Mouse (Mus musculus) intestine, postnatal 0 days (tissue): ENCODE results near the gene Ropn1l. TPM values are rescaled to one million over a fixed set of nuclear protein-coding genes. Genes with fewer than 3 reads are reported as not detected.

Source experiments
- ATAC-seq: fragments of 200-750 bp; cut with Nextera tagmentation; 2 replicates; pipeline ENCODE4 v1.8.0; 2017; ENCODE audit warnings: mild to moderate bottlenecking, moderate TSS enrichment, moderate library complexity
- H3K27ac ChIP-seq: fragments of 300-500 bp; sonication (generic); 2 replicates; pipeline ENCODE4 v1.5.1; 2014; ENCODE audit warnings: mild to moderate bottlenecking, low read depth, low read length, moderate library complexity
- H3K27me3 ChIP-seq: fragments of 300-500 bp; sonication (generic); replicated peaks from 2 replicates; pipeline ENCODE4 v1.6.1; 2014; ENCODE audit warnings: low read length, mixed read lengths; ENCODE audit not compliant: control insufficient read depth, insufficient read depth
- H3K36me3 ChIP-seq: fragments of 300-500 bp; sonication (generic); 2 replicates; pipeline ENCODE4 v1.6.1; 2014; ENCODE audit warnings: mild to moderate bottlenecking, moderate library complexity; ENCODE audit not compliant: control insufficient read depth, insufficient read depth
- H3K4me1 ChIP-seq: fragments of 300-500 bp; sonication (generic); replicated peaks from 2 replicates; pipeline ENCODE4 v1.6.1; 2014; ENCODE audit warnings: antibody characterized with exemption, low read length, mixed read lengths; ENCODE audit not compliant: control insufficient read depth, insufficient read depth
- H3K4me2 ChIP-seq: fragments of 300-500 bp; sonication (generic); replicated peaks from 2 replicates; pipeline ENCODE4 v1.6.1; 2014; ENCODE audit warnings: low read depth, mild to moderate bottlenecking, moderate library complexity
- H3K4me3 ChIP-seq: fragments of 300-500 bp; sonication (generic); 2 replicates; pipeline ENCODE4 v1.5.1; 2014; ENCODE audit warnings: low read depth, low read length
- H3K9ac ChIP-seq: fragments of 300-500 bp; sonication (generic); 2 replicates; pipeline ENCODE4 v1.6.1; 2014; ENCODE audit warnings: mild to moderate bottlenecking, low read depth, low read length
- H3K9me3 ChIP-seq: fragments of 300-500 bp; sonication (generic); 2 replicates; pipeline ENCODE4 v1.6.1; 2016; ENCODE audit warnings: mixed run types; ENCODE audit not compliant: control insufficient read depth
- CTCF ChIP-seq: sonication (generic); IDR thresholded peaks from 2 replicates; pipeline ENCODE4 v1.5.1; 2016; ENCODE audit warnings: low read depth, mild to moderate bottlenecking, control low read depth, antibody characterized with exemption, moderate library complexity
- WGBS: fragments of 180-500 bp; shearing (Covaris S2); extraction: QIAGEN DNeasy Blood & Tissue Kit; methylation state at CpG from one replicate; pipeline ENCODE4 v1.1.7; 2014; 5-methylcytosine and 5-hydroxymethylcytosine counted together
- polyA plus RNA-seq: library from polyadenylated mRNA; unstranded; fragments of >200 nt; fragmentation: Nextera tagmentation; extraction: Ambion mirVana; gene quantifications from 2 replicates; pipeline ENCODE4 v1.2.1, GENCODE M21; 2015

The Ropn1l gene
- polyA plus RNA-seq, 1 experiment from 2014 or later, result 0.69 TPM

DNA sequence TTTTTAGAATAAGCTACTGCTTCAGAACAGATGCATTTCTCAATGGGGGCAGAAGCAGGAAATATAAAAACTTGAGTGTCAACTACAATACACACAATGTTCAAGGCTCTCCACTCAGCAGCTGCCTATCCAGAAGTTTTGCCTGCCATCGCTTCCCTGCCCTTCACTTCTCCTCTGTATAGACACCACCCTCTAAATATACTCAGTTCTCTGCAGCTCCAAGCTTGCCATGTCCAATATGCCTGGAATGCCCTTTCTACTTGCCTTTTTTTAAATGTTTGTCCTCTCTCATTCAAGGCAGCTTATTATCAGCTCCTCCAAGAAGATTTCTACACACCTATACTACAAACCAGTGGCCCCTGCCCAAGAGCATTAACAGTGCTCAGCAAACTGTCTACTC, 23.1 kb upstream of the Ropn1l start:
- Histone ChIP-seq H3K36me3 (peaks cover 50% of the 10 kb centered on the region), H3K9ac (no peak overlapping the region), H3K27me3 (no peaks in the 10 kb centered on the region), H3K4me1 (no peaks in the 10 kb centered on the region), H3K27ac (no peak overlapping the region), H3K4me2 (no peak overlapping the region), H3K4me3 (no peak overlapping the region), H3K9me3 (no peaks in the 10 kb centered on the region)
- ATAC-seq, result no peak
- TF ChIP-seq CTCF, result no peak
- 84% methylated on average over 1 of the region's 1 CpGs for WGBS

DNA sequence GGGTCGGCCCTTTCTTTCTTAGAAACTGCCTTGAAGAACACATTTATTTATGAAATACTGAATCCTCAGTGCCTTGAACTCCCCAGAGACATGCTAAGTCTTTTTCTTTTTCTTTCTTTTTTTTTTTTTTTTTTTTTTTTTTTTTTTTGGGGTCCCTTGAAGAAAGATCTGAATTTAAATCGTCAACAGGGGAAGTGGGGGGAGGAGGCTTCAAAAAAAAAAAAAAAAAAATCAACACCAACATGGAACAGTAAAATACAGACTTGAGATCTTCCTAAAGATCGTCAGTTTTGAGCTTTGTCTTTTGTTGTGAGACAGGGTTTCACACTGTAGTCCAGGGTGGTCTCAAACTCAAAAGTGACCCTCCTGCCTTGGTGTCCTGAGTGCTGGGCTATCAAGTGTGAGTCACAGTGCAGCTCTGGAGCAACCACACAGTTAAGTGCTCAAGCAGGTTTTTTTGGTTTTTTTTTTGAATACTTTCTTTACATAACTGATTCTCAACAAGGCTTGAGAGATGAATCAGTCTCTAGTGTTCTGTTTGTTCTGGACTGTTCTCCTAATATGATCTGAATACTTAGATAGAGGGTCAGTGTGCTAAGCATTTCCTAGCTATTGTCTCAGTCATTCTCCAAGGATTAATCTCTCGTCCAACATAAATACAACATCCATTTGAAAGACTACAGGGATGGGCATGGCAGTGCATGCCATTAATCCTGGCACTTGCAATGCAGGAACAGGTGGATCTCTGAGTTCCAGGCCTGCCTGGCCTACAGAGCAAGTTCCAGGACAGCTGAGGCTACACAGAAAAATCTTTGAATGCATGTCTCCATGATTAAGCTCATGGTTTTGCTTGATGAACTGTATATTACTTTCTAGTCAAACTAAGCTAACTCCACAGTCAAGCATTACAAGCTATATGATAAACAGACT, 19.4 kb upstream of the Ropn1l start:
- no peak for TF ChIP-seq CTCF
- no peak overlapping the region for H3K9ac ChIP-seq
- H3K9me3 ChIP-seq, result no peaks in the 10 kb centered on the region
- H3K27me3 ChIP-seq, result no peaks in the 10 kb centered on the region
- no peak overlapping the region for H3K4me2 ChIP-seq
- 69% methylated on average over 4 of the region's 4 CpGs for WGBS
- peaks cover 35% of the 10 kb centered on the region for H3K36me3 ChIP-seq
- no peak overlapping the region for H3K4me3 ChIP-seq
- no peaks in the 10 kb centered on the region for H3K4me1 ChIP-seq
- ATAC-seq, result no peak
- H3K27ac ChIP-seq, result no peak overlapping the region

DNA sequence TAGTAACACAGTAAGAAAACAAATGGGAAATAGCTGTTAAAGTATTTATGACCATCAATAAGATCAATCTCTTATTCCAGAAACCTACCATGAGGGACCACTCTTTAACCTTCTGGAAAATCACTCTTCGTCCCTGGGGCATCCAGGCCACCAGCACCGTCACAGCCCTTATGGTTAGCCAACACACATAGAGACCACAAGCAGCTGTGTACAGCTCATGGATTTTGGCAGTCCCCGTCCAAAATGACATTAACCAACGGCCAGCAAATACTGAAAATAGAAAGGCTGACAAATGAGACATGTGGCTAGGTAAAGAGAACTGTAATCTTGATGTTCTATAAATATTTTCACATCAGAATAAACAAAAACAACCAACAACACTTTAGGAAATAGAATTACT, 18.0 kb upstream of the Ropn1l start:
- no peak overlapping the region for H3K4me2 ChIP-seq
- no peak for ATAC-seq
- WGBS, result 92% methylated on average over 4 of the region's 4 CpGs
- peaks cover 34% of the 10 kb centered on the region for H3K36me3 ChIP-seq
- H3K4me1 ChIP-seq, result no peaks in the 10 kb centered on the region
- no peak for TF ChIP-seq CTCF
- no peak overlapping the region for H3K4me3 ChIP-seq
- no peaks in the 10 kb centered on the region for H3K9me3 ChIP-seq
- no peak overlapping the region for H3K9ac ChIP-seq
- no peak overlapping the region for H3K27ac ChIP-seq
- no peaks in the 10 kb centered on the region for H3K27me3 ChIP-seq

DNA sequence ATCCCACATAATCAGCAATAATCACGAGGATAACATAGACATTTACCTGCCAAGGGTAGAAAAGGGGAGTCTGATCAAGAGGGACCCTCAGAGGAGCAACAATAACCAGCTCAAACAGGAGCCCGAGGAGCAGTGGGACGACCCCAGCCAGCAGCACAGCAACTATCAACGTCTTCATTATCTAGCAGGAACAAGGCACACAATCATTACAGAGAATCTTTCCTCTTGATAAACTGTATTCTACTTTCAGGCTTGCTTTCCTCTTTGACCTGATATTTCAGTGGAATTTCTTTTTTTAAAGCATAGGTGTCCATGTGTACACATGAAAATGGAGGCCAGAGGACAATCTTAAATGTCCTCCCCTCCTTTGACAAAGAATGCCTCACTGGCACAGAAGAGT, 16.0 kb upstream of the Ropn1l start:
- Histone ChIP-seq H3K36me3 (peaks cover 47% of the 10 kb centered on the region), H3K9me3 (no peaks in the 10 kb centered on the region), H3K27me3 (no peaks in the 10 kb centered on the region), H3K4me3 (no peak overlapping the region), H3K27ac (no peak overlapping the region), H3K9ac (no peak overlapping the region), H3K4me1 (no peaks in the 10 kb centered on the region), H3K4me2 (no peak overlapping the region)
- ATAC-seq, result no peak
- TF ChIP-seq CTCF, result no peak
- WGBS, result 75% methylated on average over 4 of the region's 4 CpGs

DNA sequence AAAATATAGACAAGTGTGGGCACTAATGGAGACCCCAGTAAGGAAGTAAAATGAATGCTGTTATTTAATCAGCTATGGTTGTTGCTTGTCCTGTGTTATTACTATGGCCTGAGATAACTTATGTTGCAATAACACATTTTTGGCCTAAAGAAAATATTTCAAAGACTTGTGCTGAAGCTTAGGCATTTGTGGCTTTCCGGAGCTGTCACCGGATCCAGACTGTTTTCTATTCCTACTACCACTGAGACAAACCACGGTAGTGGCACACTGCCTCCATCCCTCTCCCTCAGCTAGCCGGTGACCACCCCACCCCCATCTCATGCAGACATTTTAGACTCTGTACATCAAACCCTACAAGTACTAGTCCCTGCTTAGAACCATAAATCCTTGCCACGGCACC, 15.3 kb upstream of the Ropn1l start:
- no peak overlapping the region for H3K4me3 ChIP-seq
- H3K36me3 ChIP-seq, result peaks cover 51% of the 10 kb centered on the region

DNA sequence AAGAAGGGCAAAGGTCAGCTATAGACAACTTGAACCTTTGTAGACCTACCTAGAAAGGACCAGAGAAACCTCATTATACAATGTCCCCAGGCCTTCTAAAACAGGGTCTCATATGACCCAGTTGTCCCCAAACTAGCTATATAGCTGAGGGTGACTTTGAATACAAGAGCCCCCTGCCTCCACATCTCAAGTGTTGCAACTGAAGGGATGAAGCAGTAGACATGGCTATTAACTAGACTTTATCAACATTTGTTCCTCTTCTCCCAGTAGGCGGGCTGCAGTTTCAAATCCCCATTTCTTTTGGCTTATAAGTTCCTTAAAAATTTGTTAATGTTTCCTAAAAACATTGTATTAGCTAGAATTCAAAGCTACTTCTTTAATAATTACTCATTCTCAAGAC, 13.2 kb upstream of the Ropn1l start:
- no peak for TF ChIP-seq CTCF
- Histone ChIP-seq H3K27ac (no peak overlapping the region), H3K4me2 (no peak overlapping the region), H3K36me3 (peaks cover 70% of the 10 kb centered on the region), H3K27me3 (no peaks in the 10 kb centered on the region), H3K4me3 (no peak overlapping the region), H3K9ac (no peak overlapping the region), H3K4me1 (no peaks in the 10 kb centered on the region), H3K9me3 (no peaks in the 10 kb centered on the region)
- WGBS, result 90% methylated on average over 1 of the region's 1 CpGs
- no peak for ATAC-seq

More for the DNA sequence above, 15.3 kb upstream of the Ropn1l start:
- no peak for TF ChIP-seq CTCF
- no peak for ATAC-seq
- 91% methylated on average over 5 of the region's 5 CpGs for WGBS
- Histone ChIP-seq H3K9ac (no peak overlapping the region), H3K9me3 (no peaks in the 10 kb centered on the region), H3K27me3 (no peaks in the 10 kb centered on the region), H3K4me1 (no peaks in the 10 kb centered on the region), H3K27ac (no peak overlapping the region), H3K4me2 (no peak overlapping the region)
